Mouse (Mus musculus) hindbrain, embryonic 11.5 days (tissue): ENCODE data around the gene Rbpjl. TPM values are rescaled to one million over a fixed set of nuclear protein-coding genes. Genes with fewer than 3 reads are reported as not detected.

Source experiments
- ATAC-seq: fragments of 200-750 bp; cut with Nextera tagmentation; 2 replicates; pipeline ENCODE4 v1.8.0; 2017; ENCODE audit warnings: mild to moderate bottlenecking, moderate TSS enrichment, moderate library complexity; ENCODE audit not compliant: low FRiP score
- DNase-seq: peaks from one replicate; pipeline ENCODE4 v3.0.0-alpha.2; 2015; ENCODE audit warnings: low spot score
- H3K27ac ChIP-seq: fragments of 300-500 bp; sonication (generic); 2 replicates; pipeline ENCODE4 v1.5.1; 2014; ENCODE audit warnings: mild to moderate bottlenecking, low read depth, low read length
- H3K27me3 ChIP-seq: fragments of 300-500 bp; sonication (generic); 2 replicates; pipeline ENCODE4 v1.6.1; 2014; ENCODE audit warnings: mild to moderate bottlenecking, low read length, moderate library complexity, mixed read lengths; ENCODE audit not compliant: control insufficient read depth, insufficient read depth
- H3K36me3 ChIP-seq: fragments of 300-500 bp; sonication (generic); 2 replicates; pipeline ENCODE4 v1.6.1; 2014; ENCODE audit warnings: mild to moderate bottlenecking, low read length, moderate library complexity, mixed read lengths; ENCODE audit not compliant: control insufficient read depth, insufficient read depth
- H3K4me1 ChIP-seq: fragments of 300-500 bp; sonication (generic); replicated peaks from 2 replicates; pipeline ENCODE4 v1.6.1; 2014; ENCODE audit warnings: low read length, mixed read lengths; ENCODE audit not compliant: control insufficient read depth, insufficient read depth
- H3K4me2 ChIP-seq: fragments of 300-500 bp; sonication (generic); replicated peaks from 2 replicates; pipeline ENCODE4 v1.6.1; 2014; ENCODE audit warnings: mild to moderate bottlenecking, low read depth, low read length
- H3K4me3 ChIP-seq: fragments of 300-500 bp; sonication (generic); 2 replicates; pipeline ENCODE4 v1.5.1; 2014; ENCODE audit warnings: low read depth, low read length
- H3K9ac ChIP-seq: fragments of 300-500 bp; sonication (generic); 2 replicates; pipeline ENCODE4 v1.6.1; 2014; ENCODE audit warnings: low read depth, low read length
- H3K9me3 ChIP-seq: fragments of 300-500 bp; sonication (generic); 2 replicates; pipeline ENCODE4 v1.6.1; 2016; ENCODE audit warnings: low read length; ENCODE audit not compliant: control insufficient read depth
- WGBS: fragments of 180-500 bp; shearing (Covaris S2); extraction: QIAGEN DNeasy Blood & Tissue Kit; methylation state at CpG from one replicate; pipeline ENCODE4 v1.1.7; 2014; 5-methylcytosine and 5-hydroxymethylcytosine counted together
- polyA plus RNA-seq: library from polyadenylated mRNA; unstranded; fragments of >200 nt; fragmentation: Nextera tagmentation; extraction: Ambion mirVana; gene quantifications from 2 replicates; pipeline ENCODE4 v1.2.1, GENCODE M21; 2014

The Rbpjl gene
- polyA plus RNA-seq, 1 experiment from 2014 or later = not detected

GRCm38 (mm10) chr2:164419489-164419888 is 16.5 kb downstream of the Rbpjl start:
- no peak overlapping the region for H3K4me3 ChIP-seq
- H3K4me2 ChIP-seq = no peak overlapping the region
- no peak for ATAC-seq
- WGBS = 6% methylated on average over 3 of the region's 3 CpGs
- no peaks in the 10 kb centered on the region for H3K36me3 ChIP-seq
- no peak for DNase-seq
- no peak overlapping the region for H3K27ac ChIP-seq
- H3K4me1 ChIP-seq = no peaks in the 10 kb centered on the region
- no peak overlapping the region for H3K9ac ChIP-seq
- H3K27me3 ChIP-seq = peaks cover 2% of the 10 kb centered on the region; the same call in 1 of the 2 replicates
- H3K9me3 ChIP-seq = no peaks in the 10 kb centered on the region

- H3K4me2 ChIP-seq = no peak overlapping the region
- no peaks in the 10 kb centered on the region for H3K4me1 ChIP-seq
- H3K9ac ChIP-seq = no peak overlapping the region
- no peak overlapping the region for H3K4me3 ChIP-seq
- no peaks in the 10 kb centered on the region for H3K36me3 ChIP-seq
- no peaks in the 10 kb centered on the region for H3K27me3 ChIP-seq
- DNase-seq (no peak), ATAC-seq (no peak)
- 91% methylated on average over 7 of the region's 7 CpGs for WGBS
- H3K27ac ChIP-seq = no peak overlapping the region
- no peaks in the 10 kb centered on the region for H3K9me3 ChIP-seq
These were observed 18.4 kb downstream of the Rbpjl start for GRCm38 (mm10) chr2:164421306-164421705.

- ATAC-seq (no peak), DNase-seq (no peak)
- Histone ChIP-seq H3K27me3 (no peaks in the 10 kb centered on the region), H3K9me3 (no peaks in the 10 kb centered on the region), H3K36me3 (no peaks in the 10 kb centered on the region), H3K27ac (no peak overlapping the region), H3K4me3 (no peak overlapping the region), H3K4me1 (no peaks in the 10 kb centered on the region), H3K4me2 (no peak overlapping the region), H3K9ac (no peak overlapping the region)
- 92% methylated on average over 8 of the region's 8 CpGs for WGBS
These were observed 19.0 kb downstream of the Rbpjl start for GRCm38 (mm10) chr2:164421979-164422378.

GRCm38 (mm10) chr2:164422675-164423393 is 19.9 kb downstream of the Rbpjl start:
- no peak overlapping the region for H3K4me2 ChIP-seq
- H3K27ac ChIP-seq = no peak overlapping the region
- no peaks in the 10 kb centered on the region for H3K36me3 ChIP-seq
- WGBS = 91% methylated on average over 15 of the region's 15 CpGs
- H3K4me1 ChIP-seq = no peaks in the 10 kb centered on the region
- H3K4me3 ChIP-seq = no peak overlapping the region
- no peak overlapping the region for H3K9ac ChIP-seq
- H3K9me3 ChIP-seq = no peaks in the 10 kb centered on the region
- no peak for DNase-seq
- ATAC-seq = no peak
- no peaks in the 10 kb centered on the region for H3K27me3 ChIP-seq

GRCm38 (mm10) chr2:164423464-164423863 is 20.5 kb downstream of the Rbpjl start:
- Histone ChIP-seq H3K4me3 (no peak overlapping the region), H3K27me3 (no peaks in the 10 kb centered on the region), H3K4me2 (no peak overlapping the region), H3K9me3 (no peaks in the 10 kb centered on the region), H3K9ac (no peak overlapping the region), H3K27ac (no peak overlapping the region), H3K4me1 (no peaks in the 10 kb centered on the region), H3K36me3 (no peaks in the 10 kb centered on the region)
- DNase-seq (no peak), ATAC-seq (no peak)
- 89% methylated on average over 11 of the region's 11 CpGs for WGBS

GRCm38 (mm10) chr2:164424406-164424805 is 21.5 kb downstream of the Rbpjl start:
- H3K4me1 ChIP-seq = no peaks in the 10 kb centered on the region
- no peaks in the 10 kb centered on the region for H3K27me3 ChIP-seq
- no peaks in the 10 kb centered on the region for H3K9me3 ChIP-seq
- DNase-seq = no peak
- no peak for ATAC-seq
- H3K4me3 ChIP-seq = no peak overlapping the region
- H3K36me3 ChIP-seq = peaks cover 2% of the 10 kb centered on the region; the same call in 1 of the 2 replicates
- H3K9ac ChIP-seq = no peak overlapping the region
- no peak overlapping the region for H3K4me2 ChIP-seq
- H3K27ac ChIP-seq = no peak overlapping the region
- 90% methylated on average over 8 of the region's 8 CpGs for WGBS

GRCm38 (mm10) chr2:164425401-164425800 is 22.5 kb downstream of the Rbpjl start:
- 88% methylated on average over 5 of the region's 5 CpGs for WGBS
- Histone ChIP-seq H3K4me3 (no peak overlapping the region), H3K9me3 (no peaks in the 10 kb centered on the region), H3K27ac (no peak overlapping the region), H3K4me1 (no peaks in the 10 kb centered on the region), H3K36me3 (peaks cover 2% of the 10 kb centered on the region; the same call in 1 of the 2 replicates), H3K27me3 (no peaks in the 10 kb centered on the region), H3K9ac (no peak overlapping the region), H3K4me2 (no peak overlapping the region)
- DNase-seq (no peak), ATAC-seq (no peak)

- ATAC-seq (no peak), DNase-seq (peak; percentile 16)
- no peak overlapping the region for H3K9ac ChIP-seq
- no peaks in the 10 kb centered on the region for H3K9me3 ChIP-seq
- 31% methylated on average over 12 of the region's 12 CpGs for WGBS
- no peaks in the 10 kb centered on the region for H3K4me1 ChIP-seq
- H3K27me3 ChIP-seq = no peaks in the 10 kb centered on the region
- no peak overlapping the region for H3K4me3 ChIP-seq
- no peak overlapping the region for H3K4me2 ChIP-seq
- peaks cover 2% of the 10 kb centered on the region; the same call in 1 of the 2 replicates for H3K36me3 ChIP-seq
- H3K27ac ChIP-seq = no peak overlapping the region
These were observed 23.2 kb downstream of the Rbpjl start for GRCm38 (mm10) chr2:164426121-164426520.

- no peaks in the 10 kb centered on the region for H3K9me3 ChIP-seq
- no peaks in the 10 kb centered on the region for H3K4me1 ChIP-seq
- H3K9ac ChIP-seq = no peak overlapping the region
- peaks cover 2% of the 10 kb centered on the region; the same call in 1 of the 2 replicates for H3K36me3 ChIP-seq
- no peak overlapping the region for H3K27ac ChIP-seq
- DNase-seq (no peak), ATAC-seq (no peak)
- WGBS = 89% methylated on average over 5 of the region's 5 CpGs
- no peak overlapping the region for H3K4me2 ChIP-seq
- H3K4me3 ChIP-seq = no peak overlapping the region
- no peaks in the 10 kb centered on the region for H3K27me3 ChIP-seq
These were observed 24.0 kb downstream of the Rbpjl start for GRCm38 (mm10) chr2:164426952-164427351.
